Mouse (Mus musculus) frontal cortex, postnatal 36 days (tissue): ENCODE results near the gene Man2a2.

Source experiments
- DNase-seq, 2 experiments: peaks; one replicate each; pipeline ENCODE4 v3.0.0; 2022; ENCODE audit warnings: low spot score in 2 of 2

Gene Man2a2

DNA sequence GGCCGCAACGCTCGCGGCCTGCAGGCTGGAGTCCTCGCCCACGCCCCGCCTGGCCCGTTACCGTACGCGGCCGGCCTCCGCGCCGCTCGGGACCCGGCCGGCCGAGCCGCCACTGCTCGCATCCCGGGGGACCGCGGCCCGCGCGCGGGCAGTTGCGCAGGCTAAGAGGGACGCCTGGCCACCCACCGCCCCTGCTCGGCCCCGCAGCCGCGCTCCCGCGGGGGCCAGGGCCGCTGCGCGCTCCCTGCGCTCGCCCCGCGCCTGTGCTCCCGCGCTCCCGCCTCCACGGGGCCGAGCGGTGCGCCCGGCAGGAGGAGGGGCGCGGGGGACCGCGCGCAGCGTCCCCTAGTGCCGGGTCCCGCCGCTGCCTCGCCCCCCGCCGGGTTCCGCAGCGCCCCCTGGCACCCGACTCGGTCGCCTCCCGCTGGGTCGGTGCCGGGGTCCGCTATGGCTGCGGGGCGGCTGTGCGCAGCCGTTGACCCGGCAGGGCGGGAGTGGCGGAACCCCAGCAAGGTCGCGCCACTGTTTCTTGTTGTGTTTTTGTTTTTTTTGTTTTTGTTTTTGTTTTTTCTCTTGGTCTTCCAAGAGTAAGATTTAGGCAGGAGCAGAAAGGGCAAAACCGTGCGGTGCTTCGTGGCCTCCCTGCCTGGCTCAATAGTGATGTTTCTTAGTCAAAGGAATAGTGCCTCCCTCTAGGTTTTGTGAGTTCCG, at the start of gene Man2a2:
TSS of gene Man2a2 (minus strand) at position 335 of the 711 bp plus-strand sequence.
- DNase-seq, result peak; percentile 73 to 74

DNA sequence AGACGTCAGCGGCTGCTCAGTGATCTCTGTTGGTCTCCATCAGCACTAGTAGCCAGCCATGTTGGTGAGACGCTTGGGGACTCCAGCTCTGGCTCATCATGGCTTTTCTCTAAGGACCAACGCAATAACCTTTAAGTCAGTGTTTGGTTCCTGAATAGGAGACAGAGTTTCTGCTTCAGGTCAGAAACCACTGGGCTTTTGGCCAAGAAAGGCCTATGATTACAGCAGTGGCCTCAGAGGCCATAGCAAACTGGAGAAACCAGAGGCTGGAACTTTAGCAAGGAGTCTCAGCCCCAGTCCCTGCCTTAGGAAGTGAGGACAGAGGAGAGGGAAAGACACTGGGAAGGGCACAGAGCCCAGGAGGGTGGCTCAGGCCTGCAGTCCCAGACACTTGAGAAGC, 49.4 kb upstream of the Man2a2 start:
- no peak for DNase-seq

DNA sequence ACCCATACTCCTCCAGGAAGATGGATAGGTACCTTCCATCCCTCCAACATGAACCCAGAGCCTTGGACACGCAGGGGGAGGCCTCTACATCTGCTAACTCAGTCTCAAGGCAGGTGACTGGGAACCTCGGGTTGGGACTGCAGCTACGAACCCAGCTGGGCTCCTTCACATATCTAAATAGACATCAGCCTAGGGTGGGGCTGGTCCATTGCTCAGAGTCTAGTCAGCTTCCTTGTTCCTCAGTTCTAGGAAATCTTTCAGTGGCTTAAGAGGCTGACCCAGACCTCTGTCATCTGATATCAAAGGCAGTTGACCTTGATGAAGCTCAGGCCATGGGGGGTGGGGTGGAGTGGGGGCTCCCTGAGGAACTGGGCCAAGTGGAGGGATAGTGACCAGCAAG, 48.1 kb upstream of the Man2a2 start:
- no peak for DNase-seq

DNA sequence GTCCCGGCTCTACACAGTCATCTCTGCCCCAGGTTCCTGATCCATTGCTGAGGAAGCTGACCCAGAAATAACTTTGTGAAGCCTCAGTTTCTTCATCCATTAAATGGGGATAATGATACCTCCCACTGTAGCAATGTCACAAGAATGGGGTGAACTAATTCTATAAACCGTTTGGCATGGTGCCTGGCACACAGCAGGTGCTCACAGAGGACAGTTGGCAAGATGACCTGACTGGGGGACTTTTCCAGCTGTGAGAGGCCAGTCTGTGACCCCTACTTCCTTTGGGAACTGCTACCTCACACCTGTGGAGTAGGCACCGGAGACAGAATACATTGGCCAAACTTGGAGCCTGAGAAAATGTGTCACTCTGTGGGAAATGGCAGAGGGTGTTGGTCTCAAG, 46.9 kb upstream of the Man2a2 start:
- DNase-seq, result no peak

DNA sequence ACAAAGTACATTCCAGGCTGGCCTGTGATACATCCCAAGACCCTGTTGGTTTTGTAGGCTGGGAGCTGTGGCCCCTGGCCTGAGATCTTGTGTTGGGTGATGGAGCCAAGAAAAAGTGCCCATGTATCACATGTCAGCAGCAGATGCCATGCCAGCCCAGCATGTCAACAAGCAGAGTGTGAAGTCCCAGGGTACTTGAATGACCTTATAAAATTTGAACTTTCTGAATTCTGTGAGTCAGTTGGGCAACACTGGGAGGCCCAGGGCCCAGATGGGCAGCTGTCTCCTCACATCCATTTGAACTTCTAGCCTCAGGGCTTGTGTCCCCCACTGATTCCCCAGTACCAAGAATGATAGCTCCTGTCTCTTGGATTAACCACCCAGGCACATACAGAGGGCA, 46.4 kb upstream of the Man2a2 start:
- DNase-seq, result no peak

DNA sequence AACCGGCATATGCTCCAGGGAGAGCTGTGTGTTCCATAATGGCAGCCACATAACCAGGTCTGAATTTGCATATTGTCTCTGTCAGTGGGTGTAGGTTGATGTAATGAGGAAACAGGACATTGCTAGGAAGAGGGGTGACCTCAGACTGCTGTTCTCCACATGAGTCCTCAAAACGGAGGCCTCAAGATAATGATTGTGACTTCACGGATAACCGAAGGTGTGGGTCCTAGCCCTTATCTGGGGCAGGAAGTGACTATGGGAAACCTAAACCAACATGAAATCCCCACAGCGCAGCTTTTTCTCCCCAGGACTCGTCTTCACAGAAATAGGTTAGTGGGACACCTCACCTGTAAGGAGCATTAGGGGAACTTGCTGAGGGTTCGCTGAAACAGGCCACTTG, 45.8 kb upstream of the Man2a2 start:
- no peak for DNase-seq

DNA sequence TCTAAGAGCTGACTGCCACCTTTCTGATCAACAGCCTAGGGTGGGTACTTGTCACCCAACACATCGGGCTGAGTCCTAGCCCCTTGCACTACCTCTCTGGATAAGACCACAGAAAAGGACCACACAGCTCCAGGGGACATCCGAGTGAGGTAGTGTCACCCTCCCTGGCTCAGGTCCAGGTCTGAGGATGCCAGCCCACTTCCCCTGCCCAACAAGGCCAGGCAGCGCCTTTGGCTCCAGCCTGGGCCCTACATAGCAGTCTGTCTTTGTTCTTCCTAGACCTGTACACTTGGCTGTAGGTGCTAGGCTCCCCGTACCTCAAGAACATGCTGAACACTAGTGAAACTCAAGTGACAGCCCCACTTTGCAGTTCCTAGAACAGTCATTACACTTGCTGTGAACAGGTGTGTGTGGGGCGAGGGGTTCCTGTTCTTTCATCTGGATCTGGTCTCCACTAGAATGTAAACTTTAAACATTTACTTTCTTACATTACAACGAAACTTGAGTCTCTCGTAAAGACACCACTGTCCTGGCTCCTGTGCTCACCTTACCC, 43.2 kb upstream of the Man2a2 start:
- no peak for DNase-seq

DNA sequence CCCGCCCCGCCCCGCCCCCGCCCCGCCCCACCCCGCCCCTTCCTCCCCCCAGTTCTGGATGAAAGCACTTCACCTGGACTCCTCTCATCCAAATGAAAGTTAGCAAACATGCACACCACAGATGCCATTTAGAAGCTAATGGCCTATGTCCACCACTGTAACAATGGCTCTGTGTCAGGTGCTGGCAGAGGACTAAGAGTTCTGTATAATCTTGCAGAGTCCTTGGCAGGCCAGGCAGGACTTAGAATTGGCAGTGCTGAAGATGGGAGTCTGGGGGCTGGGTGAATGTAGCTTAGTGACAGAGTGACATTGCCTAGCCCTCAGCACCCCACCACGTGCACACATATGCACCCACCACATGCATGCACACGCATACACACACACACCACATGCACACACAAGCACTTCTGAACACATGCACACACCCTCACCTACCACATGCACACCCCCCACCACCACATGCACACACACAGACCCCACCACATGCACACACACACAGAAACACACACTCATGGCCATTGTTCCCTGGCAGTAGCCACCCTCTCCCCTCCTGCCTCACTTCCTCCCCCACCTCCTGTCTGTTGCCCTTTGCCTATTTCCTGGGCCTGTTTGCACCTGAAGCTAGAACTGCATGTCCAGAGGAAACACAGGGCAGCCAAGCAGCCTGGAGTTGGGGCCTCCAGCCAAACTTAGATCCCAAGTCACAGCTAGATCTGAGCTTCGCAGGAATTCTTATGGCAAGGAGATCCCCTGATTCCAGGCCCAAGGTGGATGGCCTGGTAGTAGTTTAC, 42.5 kb upstream of the Man2a2 start:
- DNase-seq, result no peak

DNA sequence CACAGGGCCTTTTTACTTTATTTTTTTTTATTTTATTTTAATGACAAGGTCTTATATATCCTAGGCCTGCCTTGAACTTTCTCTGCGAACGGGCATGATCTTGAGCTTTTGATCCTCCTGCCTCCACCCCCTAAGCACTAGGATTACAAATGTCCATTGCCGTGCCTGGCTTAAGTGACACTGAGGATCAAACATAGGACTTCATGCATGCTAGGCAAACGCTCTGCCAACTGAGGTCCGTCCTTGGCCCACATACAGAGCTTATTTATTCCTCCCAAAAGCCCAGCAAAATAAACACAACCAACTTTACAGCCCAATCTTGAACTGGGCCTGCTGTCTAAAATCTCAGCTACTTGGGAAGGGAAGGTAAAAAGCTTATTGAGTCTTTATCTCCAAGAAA, 41.6 kb upstream of the Man2a2 start:
- DNase-seq, result no peak

DNA sequence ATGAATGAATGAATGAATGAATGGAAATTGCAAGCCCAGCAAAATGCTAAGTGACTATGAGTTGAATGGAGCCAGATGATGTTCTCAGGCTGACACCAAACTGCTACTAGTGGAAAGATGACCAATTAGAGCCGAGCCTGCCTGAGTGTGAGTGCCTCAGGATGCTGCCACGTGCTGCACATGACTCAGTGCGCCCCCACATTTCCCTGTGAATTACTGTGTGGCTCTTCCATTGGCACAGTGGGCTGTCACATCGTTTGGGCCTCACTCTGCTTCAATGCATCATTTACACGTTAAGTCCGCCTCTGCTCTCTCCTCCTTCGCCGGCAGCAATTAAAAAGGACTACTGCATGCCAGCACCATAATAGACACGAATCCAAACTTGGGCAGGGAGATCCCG, 41.1 kb upstream of the Man2a2 start:
- DNase-seq, result peak; percentile 67 to 89

DNA sequence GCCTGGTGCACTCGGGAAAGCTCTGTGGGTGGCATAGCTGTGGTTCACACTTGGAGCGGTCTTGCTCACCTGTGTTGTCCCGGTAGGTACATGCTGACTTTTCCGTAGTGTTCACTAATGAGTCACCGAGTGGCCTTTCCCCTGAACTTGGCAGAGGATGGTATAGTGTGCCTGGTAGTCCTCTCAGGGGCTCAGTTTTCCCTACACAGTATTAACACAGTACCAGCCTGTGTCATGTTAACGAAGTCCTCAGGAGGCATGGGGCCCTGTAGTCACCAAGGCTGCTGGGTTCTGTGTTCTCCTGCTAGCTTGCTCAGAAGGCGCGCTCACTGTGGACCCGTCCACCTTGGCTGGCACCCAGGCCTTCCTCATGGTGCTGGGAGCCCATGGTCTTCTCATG, 39.2 kb upstream of the Man2a2 start:
- DNase-seq, result no peak

DNA sequence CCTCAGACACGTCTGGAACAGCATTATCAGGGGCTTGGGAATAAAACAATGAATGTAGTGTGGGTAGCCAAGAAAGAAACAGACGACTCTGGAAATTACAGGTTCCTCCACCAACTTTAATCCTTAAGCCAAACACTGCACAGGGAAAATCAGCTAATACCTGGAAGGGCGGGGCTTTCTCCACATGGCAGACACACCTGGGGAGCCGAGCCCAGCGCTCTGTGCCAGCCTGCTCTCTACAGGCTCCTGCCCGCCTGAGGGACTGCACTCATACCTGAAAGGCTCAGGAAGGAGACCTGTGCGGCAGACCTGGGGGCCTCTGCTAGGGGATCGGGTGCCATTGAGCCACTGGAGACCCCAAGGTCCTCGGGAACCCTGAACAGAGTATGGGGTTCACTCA, 36.5 kb upstream of the Man2a2 start:
- DNase-seq, result no peak

DNA sequence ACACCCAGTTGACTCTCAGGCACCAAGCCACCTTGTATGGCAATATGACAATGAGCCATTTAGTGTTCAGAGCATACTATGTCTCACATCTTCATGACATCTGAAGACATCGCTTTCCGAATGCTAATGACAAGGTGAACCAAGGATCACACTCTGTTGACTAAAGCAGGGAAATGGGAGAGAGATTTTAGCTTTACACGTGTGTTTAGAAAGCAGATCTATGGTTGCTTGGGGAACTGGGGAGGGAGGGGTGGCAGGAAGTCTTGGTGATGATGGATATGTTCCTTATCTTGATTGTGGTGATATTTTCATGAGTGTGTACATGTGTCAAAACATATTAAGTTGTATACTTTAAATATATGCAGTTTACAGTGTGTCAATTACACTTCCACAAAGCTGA, 35.0 kb upstream of the Man2a2 start:
- no peak for DNase-seq

DNA sequence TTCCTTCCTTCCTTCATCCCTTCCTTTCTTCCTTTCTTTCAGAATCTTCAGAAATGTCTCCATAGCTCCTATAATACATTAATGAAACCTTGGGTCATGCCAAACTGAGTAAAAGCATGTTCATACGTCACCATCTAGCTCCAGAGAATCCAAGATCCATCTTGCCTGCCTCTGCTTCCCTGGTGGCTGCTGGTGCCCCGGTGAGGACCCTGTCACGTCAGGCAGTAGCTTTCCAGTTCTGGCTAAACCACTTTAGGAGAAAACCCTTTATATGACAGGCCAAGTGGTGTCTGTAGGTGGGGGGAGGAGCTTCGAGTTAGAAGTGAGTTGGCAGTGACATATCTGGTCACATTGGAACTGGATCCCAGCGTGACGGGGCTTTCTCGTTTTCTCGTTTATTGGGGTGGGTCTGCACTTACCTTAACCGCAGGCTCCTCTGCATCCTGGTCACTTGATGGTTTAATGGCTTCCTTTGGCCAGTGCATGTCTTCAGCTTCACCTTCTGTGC, 34.1 kb upstream of the Man2a2 start, which contains the start of gene Furin:
TSS of gene Furin (minus strand) at position 249 of the 508 bp plus-strand sequence.
- no peak for DNase-seq

DNA sequence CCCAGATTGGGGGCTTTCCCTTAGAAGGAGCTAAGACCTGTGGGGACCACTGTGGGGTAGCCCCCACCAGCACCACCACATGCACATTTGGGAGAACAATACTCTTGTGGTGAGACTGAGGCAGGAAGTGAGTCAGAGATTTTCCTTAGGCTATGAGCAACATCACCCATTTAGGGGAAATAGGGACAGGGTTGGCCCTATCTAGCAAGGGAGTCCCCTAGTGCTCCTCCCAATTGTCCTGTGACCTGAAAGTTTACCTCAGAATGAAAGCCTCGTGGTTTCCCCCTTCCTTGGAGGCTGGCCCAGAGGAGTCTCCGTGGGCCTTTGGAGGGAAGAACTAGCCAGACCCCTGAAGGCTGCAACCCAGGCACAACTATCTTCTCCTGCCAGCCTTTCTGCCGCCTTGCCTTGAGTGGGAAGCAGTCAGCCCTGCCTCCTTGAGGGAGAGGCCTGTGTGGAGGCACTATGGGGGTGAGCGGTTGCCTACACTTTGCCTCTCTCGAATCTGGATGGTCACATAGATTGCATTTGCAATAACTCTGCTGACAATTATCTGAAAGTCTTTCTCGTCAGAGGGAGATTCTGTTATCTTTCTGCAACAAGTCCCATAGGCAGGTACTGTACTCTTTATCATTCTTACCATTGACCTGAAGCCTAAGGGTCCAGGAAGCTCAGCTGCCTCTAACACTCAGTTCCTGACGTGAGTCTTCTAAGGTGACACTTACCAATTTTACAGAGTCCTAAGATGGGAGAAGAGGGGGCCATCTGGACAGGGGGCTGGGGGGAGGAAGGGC, 33.1 kb upstream of the Man2a2 start:
- DNase-seq, result no peak

DNA sequence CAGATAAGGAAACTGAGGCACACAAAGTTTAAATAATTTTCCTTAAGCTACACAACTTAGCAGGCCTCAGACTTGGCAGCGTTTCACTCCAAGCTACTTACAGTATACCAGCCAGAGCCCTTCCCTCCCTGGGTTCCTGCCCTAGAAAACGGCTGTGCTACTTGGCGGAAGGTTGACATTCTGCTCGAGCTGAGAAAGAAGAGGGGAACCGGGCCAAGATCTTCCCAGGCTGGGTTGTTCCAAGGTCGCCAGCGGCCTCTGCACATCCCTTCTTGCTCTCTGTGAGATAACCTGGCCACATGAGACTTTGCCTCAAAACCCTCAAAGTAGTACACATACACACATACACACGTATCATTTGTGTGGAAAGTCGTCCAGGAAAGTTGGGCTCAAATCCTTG, 32.4 kb upstream of the Man2a2 start:
- DNase-seq, result peak in 1 of 2 experiments; percentile 50

DNA sequence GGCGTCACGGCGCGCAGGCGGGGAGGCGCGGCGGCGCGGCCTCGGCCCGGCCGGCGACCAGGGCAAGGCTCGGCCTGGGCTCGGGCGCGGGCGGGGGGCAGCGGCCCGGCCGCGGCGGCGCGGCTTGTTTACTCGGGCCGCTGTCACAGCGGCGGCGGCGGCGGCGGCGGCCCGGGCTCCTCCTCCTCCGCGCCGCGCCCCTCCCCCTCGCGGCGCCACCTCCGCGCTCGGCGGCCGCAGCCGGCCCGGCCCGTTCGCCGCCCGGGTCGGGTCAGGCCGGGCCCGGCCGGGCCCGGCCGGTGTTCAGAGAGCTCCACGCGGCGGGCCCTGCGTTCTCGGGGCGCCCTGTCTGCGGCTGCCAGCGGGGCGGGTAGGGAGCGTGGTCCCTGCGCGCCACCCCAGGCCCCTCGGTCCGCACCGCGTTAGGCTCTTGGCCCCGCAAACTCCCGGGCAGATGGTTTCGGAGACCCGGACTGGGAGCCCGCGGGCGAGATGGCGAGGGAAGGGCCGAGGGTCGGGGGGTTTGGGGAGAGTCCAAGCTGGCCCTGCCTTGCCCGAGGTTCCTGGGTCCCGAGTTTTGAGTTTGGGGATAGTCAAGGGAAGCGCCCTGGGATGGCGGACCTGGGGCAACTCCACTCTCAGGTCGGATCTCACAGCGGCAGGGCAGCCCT, 31.6 kb upstream of the Man2a2 start:
- DNase-seq, result no peak

DNA sequence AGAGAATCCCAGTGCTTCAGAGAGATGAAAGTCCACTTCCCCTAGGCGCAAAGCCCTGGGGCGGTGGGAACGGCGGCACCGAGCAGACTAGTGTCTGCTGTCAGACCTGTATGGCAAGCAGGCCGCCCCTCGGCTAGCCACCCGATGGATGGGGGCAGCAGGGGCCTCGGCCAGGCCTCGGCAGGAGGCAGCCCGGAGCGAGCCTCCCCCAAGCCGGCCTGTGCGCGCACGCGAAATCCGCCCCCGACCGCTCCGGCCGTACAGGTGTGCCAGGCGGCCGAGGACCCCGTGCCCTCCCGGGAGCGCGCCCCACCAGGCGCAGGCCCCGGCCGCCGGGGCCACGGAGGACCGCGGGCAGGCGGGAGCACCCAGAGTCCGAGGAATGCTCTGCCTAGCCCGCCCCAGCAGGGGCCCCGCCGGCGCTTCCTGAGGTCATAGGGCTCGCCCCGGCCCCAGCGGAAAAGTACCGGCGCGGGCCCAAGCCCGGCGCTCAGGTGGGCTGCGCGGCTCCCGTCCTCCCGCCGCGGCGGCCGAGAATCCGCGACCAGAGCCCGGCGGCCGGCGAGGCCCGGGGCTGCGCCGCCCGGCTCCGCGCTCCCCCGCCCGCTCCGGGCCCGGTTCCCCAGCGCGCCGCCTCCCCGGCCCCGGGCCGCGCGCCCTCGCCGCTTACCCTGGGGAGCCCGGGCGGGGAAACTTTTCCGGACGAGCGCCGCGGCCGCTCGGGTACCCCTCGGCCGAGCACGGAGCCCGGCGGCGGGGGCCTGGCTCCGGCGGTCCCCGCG, 30.9 kb upstream of the Man2a2 start:
- no peak for DNase-seq

DNA sequence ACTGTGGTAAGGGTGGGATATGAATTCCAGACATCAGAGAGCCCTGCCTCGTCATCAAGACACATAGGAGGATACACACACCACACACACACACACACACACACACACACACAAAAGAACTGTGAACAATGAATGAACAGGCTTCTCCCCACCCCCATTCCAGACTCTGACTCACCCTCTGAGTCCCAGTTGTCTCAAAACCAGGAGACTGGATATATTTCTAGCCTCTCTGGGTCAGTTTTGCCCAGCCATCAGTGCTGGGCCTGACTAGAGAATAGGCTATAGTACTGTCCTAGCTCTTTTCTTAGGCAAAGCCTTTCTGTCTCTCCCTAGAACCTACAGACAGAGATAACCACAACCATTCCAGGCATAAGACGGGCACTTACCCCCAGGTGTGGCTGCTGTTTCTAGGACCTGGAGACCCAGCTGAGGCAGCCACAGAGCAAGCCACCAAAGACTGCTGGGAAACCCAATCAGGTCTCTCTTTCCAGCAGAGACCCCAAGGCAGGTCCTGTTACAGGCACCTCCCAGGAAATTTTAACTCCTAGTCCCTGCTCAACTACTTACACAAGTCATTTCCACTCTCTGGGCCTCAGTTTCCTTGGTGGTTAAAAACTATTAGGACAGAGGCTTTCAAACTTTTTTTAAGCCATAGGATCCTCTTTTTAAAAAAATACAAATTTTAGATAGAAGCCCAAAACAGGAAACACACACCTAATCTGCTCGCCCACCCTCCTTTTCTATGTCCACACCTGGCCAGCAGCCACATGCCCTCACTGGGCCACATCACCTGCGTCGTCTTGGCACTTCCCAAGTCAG, 30.1 kb upstream of the Man2a2 start:
- DNase-seq, result no peak

DNA sequence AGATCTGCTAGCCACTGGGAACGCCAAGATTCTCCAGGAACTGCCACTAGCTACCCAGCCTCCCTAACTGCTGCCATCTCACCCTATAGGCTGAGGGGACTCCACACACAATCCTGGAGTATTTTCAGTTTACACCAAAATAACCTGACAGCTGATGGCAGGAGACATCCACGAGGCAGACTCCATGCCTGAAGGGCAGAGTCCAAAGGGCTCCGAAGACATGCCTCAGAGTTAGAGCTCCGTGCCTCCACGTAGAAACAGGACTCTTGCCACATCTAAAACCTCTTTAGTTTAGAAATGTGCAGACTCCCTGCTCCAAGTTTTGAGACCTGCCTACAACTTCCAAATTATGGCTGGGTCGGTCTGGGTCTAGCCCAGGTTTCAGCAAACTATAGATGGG, 29.4 kb upstream of the Man2a2 start:
- DNase-seq, result no peak
